Mouse (Mus musculus): ENCODE measurements around the gene Icam2.

DNA sequence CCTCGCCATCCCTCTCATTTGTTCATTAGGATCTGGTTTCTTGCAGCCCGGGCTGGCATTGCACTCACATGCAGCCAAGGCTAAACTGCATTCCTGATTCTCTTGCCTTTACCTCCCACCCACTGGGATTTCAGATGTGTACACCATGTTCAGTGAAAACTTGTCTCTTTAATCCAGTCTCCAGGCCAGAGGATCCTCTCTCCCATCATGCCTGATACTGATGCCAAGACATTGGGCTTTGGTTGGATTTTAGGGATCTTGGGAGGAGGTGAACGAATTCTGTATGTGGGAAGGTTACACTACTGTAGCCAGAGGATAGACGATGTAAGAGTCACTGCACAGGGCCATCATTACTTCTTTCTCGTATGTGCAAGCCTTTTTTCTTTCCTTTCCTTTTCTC is 37.3 kb upstream of the Icam2 start:
- TF ChIP-seq CTCF (conservative IDR thresholded peaks at IDR 0.05 in 1 of 2, IDR thresholded peaks at IDR 0.05 in 1 of 2; ENCODE audit: low read depth in 2 of 2, low read length in 2 of 2) (no peak), EP300 (IDR thresholded peaks at IDR 0.05; ENCODE audit: low read length) (no peak), TCF12 (IDR thresholded peaks at IDR 0.05; ENCODE audit: low read depth, low read length) (no peak)
